Mouse (Mus musculus): ENCODE results near the gene Pla2g2f.

DNA sequence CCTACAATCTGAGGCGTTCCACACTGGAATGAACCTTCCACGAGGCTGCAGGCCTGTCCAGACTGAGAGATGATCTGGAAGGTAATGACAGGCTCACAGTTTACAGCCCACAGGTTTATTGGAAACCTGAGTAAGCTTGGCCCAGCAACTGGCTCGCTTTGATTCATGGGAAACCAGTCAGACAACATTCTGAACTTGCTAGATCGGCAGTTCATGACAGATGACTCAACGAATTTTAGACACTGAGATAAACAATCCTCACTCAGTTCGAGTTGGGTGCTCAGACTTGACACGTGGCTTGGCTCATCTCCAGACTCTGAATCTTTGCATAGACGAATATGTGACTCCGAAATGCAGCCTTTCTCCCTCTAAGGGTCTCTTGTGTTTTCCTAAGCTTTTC, 35.2 kb upstream of the Pla2g2f start:
- TF ChIP-seq CTCF (IDR thresholded peaks at IDR 0.05; ENCODE audit: control insufficient read depth, insufficient read depth, low read length) (no peak), POLR2A (IDR thresholded peaks at IDR 0.05; ENCODE audit: borderline replicate concordance, control insufficient read depth, low read depth, low read length) (no peak)

All from bone marrow, adult 2 months (tissue).